Mouse (Mus musculus) kidney, embryonic 16.5 days (tissue): Measurements from ENCODE around the gene Slc25a22. TPM values are rescaled to one million over a fixed set of nuclear protein-coding genes. Genes with fewer than 3 reads are reported as not detected.
A peak's percentile ranks its signal among the peaks of the same experiment; 100 is the strongest.
"Not testable (repeated sequence)": the region's sequence is repeated elsewhere in the genome, so short reads cannot be mapped to it uniquely, and the experiment has no call there.

Experiments
- ATAC-seq: fragments of 200-750 bp; cut with Nextera tagmentation; 2 replicates; pipeline ENCODE4 v1.8.0; 2017; ENCODE audit warnings: moderate TSS enrichment; ENCODE audit not compliant: low FRiP score, low TSS enrichment
- H3K27ac ChIP-seq: fragments of 300-500 bp; sonication (generic); 2 replicates; pipeline ENCODE4 v1.5.1; 2014; ENCODE audit warnings: low read length
- H3K27me3 ChIP-seq: fragments of 300-500 bp; sonication (generic); 2 replicates; pipeline ENCODE4 v1.6.1; 2014; ENCODE audit warnings: low read length, control low read depth, mixed read lengths; ENCODE audit not compliant: insufficient read depth
- H3K36me3 ChIP-seq: fragments of 300-500 bp; sonication (generic); 2 replicates; pipeline ENCODE4 v1.6.1; 2014; ENCODE audit warnings: low read length, control low read depth, mixed read lengths; ENCODE audit not compliant: insufficient read depth
- H3K4me1 ChIP-seq: fragments of 300-500 bp; sonication (generic); 2 replicates; pipeline ENCODE4 v1.6.1; 2014; ENCODE audit warnings: low read length, control low read depth, mixed read lengths; ENCODE audit not compliant: insufficient read depth
- H3K4me2 ChIP-seq: fragments of 300-500 bp; sonication (generic); replicated peaks from 2 replicates; pipeline ENCODE4 v1.6.1; 2014; ENCODE audit warnings: low read depth, low read length
- H3K4me3 ChIP-seq: fragments of 300-500 bp; sonication (generic); 2 replicates; pipeline ENCODE4 v1.5.1; 2014; ENCODE audit warnings: mild to moderate bottlenecking, low read length
- H3K9ac ChIP-seq: fragments of 300-500 bp; sonication (generic); replicated peaks from 2 replicates; pipeline ENCODE4 v1.6.1; 2014; ENCODE audit warnings: low read length
- H3K9me3 ChIP-seq: fragments of 300-500 bp; sonication (generic); 2 replicates; pipeline ENCODE4 v1.6.1; 2016; ENCODE audit warnings: low read length, control low read depth
- WGBS: fragments of 180-500 bp; shearing (Covaris S2); extraction: QIAGEN DNeasy Blood & Tissue Kit; methylation state at CpG from one replicate; pipeline ENCODE4 v1.1.7; 2014; 5-methylcytosine and 5-hydroxymethylcytosine counted together
- polyA plus RNA-seq: library from polyadenylated mRNA; unstranded; fragments of >200 nt; fragmentation: Nextera tagmentation; extraction: Ambion mirVana; gene quantifications from 2 replicates; pipeline ENCODE4 v1.2.1, GENCODE M21; 2015

Slc25a22 gene
- polyA plus RNA-seq, 1 experiment from 2014 or later = 33.2 TPM

DNA sequence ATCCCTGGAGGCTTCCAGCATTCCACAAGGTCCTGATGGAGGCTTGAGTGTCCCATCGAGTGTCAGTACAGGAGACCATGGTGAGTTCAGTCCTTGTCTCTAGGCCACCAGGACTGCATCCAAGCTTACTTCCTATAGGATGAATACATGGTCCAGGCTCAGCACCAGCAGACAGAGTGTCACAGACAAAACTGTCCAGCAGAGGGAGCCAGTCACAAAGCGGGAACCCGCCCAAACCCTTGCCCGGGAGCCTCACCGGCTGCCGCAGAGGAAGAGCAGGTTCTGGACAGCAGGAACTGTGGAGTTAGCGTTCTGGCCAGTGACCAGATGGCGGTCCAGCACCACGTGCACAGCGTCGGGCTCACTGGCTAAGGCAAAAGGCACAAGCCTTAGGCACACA lies 28.9 kb downstream of the Slc25a22 start:
- Histone ChIP-seq H3K4me1 (peaks cover 10% of the 10 kb centered on the region), H3K9me3 (no peaks in the 10 kb centered on the region), H3K4me2 (no peak overlapping the region), H3K27me3 (no peaks in the 10 kb centered on the region), H3K27ac (no peak overlapping the region), H3K9ac (0 out of 2 replicates have a peak overlapping the region, but pooled peaks have one; percentile 17), H3K4me3 (no peak overlapping the region), H3K36me3 (peaks cover 24% of the 10 kb centered on the region)
- WGBS = 10% methylated on average over 11 of the region's 11 CpGs
- peak; percentile 36 for ATAC-seq

DNA sequence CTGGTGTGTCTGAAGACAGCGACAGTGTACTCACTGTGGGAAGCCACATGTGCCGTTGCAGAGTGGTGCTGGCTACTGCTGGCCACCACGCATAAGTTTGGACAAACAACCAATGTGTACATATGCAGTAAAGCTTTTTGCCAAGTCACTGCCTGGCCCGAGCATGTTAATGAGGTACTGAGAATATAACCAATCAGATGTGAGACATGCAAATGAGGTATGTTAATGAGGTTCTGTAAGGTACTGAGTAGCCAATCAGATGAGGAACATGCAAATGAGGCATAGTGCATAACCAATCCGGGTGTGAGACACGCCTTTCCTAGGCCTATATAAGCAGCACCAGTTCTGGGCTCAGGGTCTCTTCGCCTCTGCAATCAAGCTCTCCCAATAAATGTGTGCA lies 30.0 kb downstream of the Slc25a22 start:
- H3K4me1 ChIP-seq, H3K9ac ChIP-seq, H3K27me3 ChIP-seq, H3K27ac ChIP-seq, H3K4me2 ChIP-seq, ATAC-seq, H3K4me3 ChIP-seq, H3K9me3 ChIP-seq: not testable (repeated sequence)
- peaks cover 27% of the 10 kb centered on the region for H3K36me3 ChIP-seq
- 99% methylated on average over 7 of the region's 7 CpGs for WGBS

- Histone ChIP-seq H3K4me2 (no peak overlapping the region), H3K4me1 (0 out of 2 replicates have a peak, but pooled peaks cover 2% of the 10 kb centered on the region), H3K9me3 (no peaks in the 10 kb centered on the region), H3K4me3 (no peak overlapping the region), H3K27me3 (no peaks in the 10 kb centered on the region), H3K36me3 (peaks cover 45% of the 10 kb centered on the region), H3K27ac (no peak overlapping the region), H3K9ac (no peak overlapping the region)
- ATAC-seq = no peak
- WGBS = 77% methylated on average over 4 of the region's 4 CpGs
Measured at GRCm38 (mm10) chr7:141405466-141405865, 32.2 kb downstream of the Slc25a22 start.

GRCm38 (mm10) chr7:141403305-141403704 lies 34.4 kb downstream of the Slc25a22 start:
- no peak overlapping the region for H3K4me3 ChIP-seq
- peaks cover 38% of the 10 kb centered on the region for H3K36me3 ChIP-seq
- ATAC-seq = peak; percentile 64; the same call in 1 of the 2 replicates
- no peaks in the 10 kb centered on the region for H3K9me3 ChIP-seq
- no peak overlapping the region for H3K9ac ChIP-seq
- 44% methylated on average over 5 of the region's 5 CpGs for WGBS
- H3K4me2 ChIP-seq = no peak overlapping the region
- no peaks in the 10 kb centered on the region for H3K27me3 ChIP-seq
- no peak overlapping the region for H3K27ac ChIP-seq
- H3K4me1 ChIP-seq = no peaks in the 10 kb centered on the region

- Histone ChIP-seq H3K27ac (no peak overlapping the region), H3K9me3 (no peaks in the 10 kb centered on the region), H3K9ac (no peak overlapping the region), H3K4me1 (peaks cover 14% of the 10 kb centered on the region), H3K27me3 (no peaks in the 10 kb centered on the region), H3K36me3 (peaks cover 26% of the 10 kb centered on the region), H3K4me2 (no peak overlapping the region), H3K4me3 (no peak overlapping the region)
- ATAC-seq = no peak
- 74% methylated on average over 1 of the region's 1 CpGs for WGBS
Measured at GRCm38 (mm10) chr7:141395348-141395747, 42.3 kb downstream of the Slc25a22 start.

DNA sequence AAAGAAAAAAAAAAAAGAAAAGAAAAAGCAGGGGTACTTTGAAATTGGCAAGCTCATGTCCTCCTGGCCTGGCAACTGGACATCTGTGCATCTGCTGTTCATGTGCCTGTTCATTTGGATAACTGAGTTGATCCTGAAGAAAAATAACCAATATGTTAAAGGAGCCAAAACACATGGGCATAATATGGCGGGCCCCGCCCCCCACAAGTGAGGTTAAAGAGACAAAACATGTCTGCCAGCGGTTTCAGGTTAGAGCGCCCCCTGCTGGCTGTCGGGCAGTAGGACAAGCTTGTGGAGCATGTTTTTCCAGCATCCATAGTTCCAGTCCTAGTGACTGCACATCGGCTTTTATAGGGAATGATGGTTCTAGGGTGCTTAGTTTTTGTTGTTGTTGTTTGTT lies 42.9 kb downstream of the Slc25a22 start:
- no peaks in the 10 kb centered on the region for H3K9me3 ChIP-seq
- no peak overlapping the region for H3K4me2 ChIP-seq
- 27% methylated on average over 6 of the region's 6 CpGs for WGBS
- H3K27me3 ChIP-seq = no peaks in the 10 kb centered on the region
- H3K9ac ChIP-seq = no peak overlapping the region
- no peak for ATAC-seq
- peaks cover 14% of the 10 kb centered on the region for H3K4me1 ChIP-seq
- H3K36me3 ChIP-seq = peaks cover 25% of the 10 kb centered on the region
- no peak overlapping the region for H3K27ac ChIP-seq
- no peak overlapping the region for H3K4me3 ChIP-seq

DNA sequence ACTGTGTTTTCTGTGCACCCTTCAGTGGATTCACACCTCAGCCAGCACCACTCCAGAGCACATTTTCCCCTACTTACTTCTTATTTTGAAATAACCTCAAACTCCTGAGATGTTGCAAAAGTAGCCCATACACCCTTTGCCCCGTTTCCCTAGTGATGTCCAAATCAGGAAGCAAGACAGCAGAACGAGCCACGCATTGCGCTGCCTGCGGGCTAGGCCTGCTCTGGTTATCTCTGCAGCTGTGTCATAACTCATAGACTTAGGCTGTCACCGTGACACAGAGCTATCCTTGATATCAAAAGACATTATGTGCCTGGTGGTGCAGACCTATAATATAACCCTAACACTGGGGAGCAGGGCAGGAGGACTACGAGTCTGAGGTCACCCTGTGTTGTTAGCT lies 43.5 kb downstream of the Slc25a22 start:
- WGBS = 81% methylated on average over 7 of the region's 7 CpGs
- no peaks in the 10 kb centered on the region for H3K9me3 ChIP-seq
- no peak overlapping the region for H3K27ac ChIP-seq

DNA sequence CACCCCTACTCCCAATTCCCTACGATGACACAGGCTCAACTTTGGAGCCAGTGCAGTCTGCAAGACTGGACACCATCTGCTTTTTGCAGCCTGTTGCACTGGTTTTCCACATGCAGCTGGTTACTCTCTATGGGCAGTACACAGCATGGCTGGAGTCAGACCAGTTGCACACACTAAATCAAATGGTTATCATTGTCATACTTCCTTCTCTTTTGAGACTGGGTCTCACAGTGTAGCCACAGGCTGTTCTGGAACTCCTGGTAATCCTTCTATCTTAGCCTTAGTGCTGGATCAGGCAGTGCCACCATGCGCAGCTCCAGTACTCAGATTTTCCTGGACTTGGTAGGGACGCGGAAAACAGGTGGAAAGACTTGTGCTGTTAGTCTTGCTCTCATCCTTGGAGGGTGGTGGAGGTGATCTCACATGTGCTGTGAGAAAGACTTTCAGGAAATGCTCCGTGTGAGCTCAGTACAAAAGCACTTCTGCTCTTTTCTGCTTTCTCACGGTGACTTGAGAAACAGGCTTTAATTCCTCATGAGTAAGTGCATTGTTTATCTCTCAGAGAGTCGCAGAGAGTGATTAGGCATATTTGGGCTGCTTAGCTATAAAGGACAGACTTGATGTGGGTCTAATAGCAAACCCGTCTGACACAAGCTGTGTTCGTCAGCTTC lies 45.0 kb downstream of the Slc25a22 start:
- Histone ChIP-seq H3K27ac (peak overlapping the region; percentile 71), H3K9me3 (no peaks in the 10 kb centered on the region), H3K27me3 (no peaks in the 10 kb centered on the region), H3K4me3 (peak overlapping the region; percentile 71), H3K9ac (peak overlapping the region; percentile 70), H3K36me3 (peaks cover 12% of the 10 kb centered on the region), H3K4me1 (peaks cover 14% of the 10 kb centered on the region), H3K4me2 (peak overlapping the region; percentile 92)
- ATAC-seq = peak; percentile 3; the same call in 1 of the 2 replicates
- 37% methylated on average over 9 of the region's 9 CpGs for WGBS

More for the DNA sequence above, 43.5 kb downstream of the Slc25a22 start:
- Histone ChIP-seq H3K9ac (no peak overlapping the region), H3K4me3 (no peak overlapping the region), H3K4me2 (no peak overlapping the region), H3K4me1 (peaks cover 14% of the 10 kb centered on the region), H3K27me3 (no peaks in the 10 kb centered on the region), H3K36me3 (peaks cover 22% of the 10 kb centered on the region)
- no peak for ATAC-seq

DNA sequence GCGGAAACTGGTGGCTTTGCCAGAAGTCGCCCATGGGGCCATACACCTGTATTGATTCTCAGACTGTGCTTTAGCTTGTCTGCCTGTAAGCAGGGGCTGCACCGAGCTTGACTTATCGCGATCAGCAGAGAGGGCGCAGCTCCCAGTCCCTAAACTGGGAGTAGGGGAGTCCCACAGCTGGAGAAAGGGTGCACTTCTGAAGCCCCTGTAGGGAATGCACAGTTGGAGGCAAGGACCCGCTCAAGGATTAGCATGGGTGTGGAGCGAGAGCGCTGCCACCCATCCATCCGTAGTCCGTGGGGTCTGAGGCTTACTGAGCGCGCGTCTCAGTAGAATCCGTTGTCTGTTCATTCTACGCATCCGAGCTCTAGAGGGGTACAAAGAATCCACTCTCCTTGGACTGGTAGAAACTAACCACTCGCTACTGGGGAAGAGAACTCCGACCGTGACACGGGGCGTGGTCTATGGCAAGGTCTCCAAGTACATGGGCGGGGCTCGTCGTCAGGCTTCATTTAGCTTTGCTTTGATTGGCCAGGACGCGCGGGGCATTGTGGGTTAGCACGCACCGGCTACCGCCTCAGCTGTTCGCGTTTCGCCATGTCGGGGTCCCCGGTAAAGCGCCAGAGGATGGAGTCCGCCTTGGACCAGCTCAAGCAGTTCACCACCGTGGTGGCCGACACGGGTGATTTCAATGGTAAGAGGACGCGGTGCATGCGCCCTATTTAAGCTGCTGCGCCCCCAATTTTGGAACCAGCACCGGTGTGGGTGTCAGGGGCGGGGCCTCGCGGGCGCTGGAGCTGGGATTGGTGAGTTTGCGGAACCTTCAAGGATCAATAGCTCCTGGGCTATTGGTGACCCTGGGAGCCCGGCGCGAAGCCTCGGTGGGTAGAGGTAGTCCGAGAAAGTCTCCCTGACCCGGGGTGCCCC lies 45.8 kb downstream of the Slc25a22 start, which contains the start of gene Taldo1:
Gene Taldo1 (plus strand): TSS at position 575 of the 927 bp plus-strand sequence.
- H3K9ac ChIP-seq = peak within 1 kb of the TSS; percentile 79
- peaks cover 14% of the 10 kb centered on the region for H3K4me1 ChIP-seq
- H3K27ac ChIP-seq = peak within 1 kb of the TSS; percentile 88
- H3K4me2 ChIP-seq = peak within 1 kb of the TSS; percentile 92
- no peaks in the 10 kb centered on the region for H3K9me3 ChIP-seq
- under 1% methylated on average over 57 of the region's 57 CpGs for WGBS
- H3K4me3 ChIP-seq = peak within 1 kb of the TSS; percentile 71
- H3K36me3 ChIP-seq = peaks cover 9% of the 10 kb centered on the region
- ATAC-seq = peak; percentile 94
- H3K27me3 ChIP-seq = no peaks in the 10 kb centered on the region
